Mouse (Mus musculus) thymus, postnatal 4 days (tissue): ENCODE data around the gene Kalrn.
A peak's percentile ranks its signal among the peaks of the same experiment; 100 is the strongest.

ENCODE experiments used
- DNase-seq: peaks from one replicate; pipeline ENCODE4 v3.0.0; 2021

The Kalrn gene

DNA sequence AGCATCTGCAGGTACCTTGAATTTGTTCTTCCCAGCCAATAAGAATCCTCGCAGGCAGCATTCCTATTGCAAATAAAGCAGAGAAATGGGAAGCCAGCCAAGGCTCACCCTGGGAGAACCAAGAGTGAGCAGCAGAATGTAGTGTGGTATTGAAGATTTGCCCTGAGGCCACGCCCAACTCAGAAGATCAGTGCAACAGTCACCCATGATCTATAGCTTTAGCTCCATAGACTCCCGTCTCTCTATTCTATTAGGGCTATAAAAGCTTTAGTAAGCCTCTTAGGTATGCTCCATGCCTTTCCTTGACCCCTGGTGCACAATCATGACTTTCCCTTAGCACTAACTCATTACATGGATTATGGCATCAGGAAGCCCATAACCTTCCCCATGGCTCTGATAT is 155.9 kb downstream of the Kalrn start:
- DNase-seq, result no peak

DNA sequence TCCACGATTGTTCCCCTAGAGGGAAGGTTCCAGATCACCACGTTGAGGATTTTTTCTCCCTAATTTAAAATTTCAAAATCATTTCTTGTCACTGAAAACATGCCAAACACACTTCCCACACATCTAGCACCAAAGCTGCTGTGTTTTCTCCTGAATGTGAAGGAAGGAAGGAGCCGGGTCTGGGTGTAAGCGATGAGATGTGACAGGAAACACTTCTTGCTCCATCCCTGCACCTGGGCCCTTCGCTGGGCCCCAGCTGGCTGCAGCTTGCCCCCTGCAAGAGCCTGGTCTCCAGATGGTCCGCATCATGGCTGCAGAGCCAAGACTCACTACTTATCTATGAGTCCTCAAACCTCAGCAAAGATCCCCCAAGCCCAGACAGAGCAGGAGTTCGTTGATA is 158.8 kb downstream of the Kalrn start:
- no peak for DNase-seq

DNA sequence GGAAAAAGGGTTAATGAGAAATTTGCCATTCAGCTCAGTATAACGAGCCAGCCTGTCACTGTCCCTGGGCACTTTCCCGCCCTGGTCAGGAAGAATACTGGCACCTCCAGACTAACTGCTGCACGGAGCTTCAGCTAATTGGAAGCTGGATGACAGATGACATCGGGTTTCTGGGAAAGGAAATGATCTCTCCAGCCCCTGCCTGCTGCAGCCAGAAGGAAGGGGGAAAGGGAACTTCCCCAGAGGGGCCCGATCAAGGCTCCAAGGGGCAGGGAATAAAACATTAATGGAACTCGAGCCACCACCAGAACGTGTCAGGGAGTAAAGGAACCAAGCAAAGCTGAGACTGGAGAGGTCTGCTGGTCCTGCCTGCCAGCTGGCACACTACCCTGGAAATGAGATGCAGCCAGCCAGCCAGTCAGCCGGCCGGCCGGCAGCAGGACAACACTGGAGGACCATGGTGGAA is 159.4 kb downstream of the Kalrn start:
- DNase-seq, result no peak

DNA sequence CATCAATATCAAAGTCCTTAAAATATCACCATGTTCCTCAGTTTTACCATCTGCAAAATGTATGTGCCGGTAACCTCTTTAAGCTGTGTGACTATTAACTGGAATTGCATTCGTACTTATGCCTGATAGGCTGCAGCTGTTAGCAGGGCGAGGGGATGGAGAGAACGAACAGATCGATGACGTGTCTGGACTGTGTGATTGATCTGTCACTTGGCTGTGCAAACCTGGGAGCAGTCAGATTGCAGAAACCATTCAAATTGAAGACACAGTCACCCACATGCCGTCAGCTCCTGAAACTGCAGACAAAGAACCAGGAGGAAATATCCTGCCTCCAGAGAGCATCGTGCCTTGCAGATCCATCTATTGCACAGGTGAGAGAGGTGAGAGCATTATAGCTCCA is 166.3 kb downstream of the Kalrn start:
- no peak for DNase-seq

DNA sequence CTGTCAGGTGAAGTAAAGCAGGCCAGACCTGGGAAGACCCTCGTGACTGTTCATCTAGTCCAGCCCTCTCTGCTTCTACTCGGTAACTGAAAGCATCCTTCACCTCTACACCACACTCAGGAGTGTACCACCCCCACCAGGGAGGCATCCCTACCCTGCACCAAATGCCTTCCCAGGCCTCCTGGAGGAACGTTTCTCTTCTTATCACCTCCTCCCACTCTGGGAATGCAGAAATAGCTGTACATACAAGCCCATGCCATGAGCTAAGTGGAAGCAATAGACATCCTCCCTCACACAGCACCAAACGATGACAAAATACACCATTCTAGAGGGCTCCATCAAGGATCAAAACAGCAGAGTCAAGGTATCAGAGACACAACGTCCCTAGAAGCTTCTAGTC is 168.2 kb downstream of the Kalrn start:
- DNase-seq, result no peak

DNA sequence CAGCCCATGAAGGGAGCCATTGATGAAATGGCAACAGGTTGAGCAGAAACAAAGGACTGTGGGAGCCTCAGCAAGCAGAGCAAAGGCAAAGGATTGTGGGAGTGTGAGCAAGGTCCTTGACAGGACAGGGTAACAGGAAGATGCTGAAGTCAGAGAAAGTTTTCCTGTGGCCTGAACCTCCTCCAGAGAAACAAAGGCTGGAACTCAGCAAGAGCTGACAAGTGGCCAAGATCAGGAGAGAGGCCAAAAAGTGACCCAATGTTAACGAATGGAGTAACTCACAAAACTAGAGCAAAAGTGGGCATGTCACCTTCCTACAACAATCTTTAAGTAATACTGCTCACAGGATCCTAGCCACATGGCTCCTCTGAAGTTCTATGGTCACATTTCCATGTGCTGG is 172.1 kb downstream of the Kalrn start:
- no peak for DNase-seq

DNA sequence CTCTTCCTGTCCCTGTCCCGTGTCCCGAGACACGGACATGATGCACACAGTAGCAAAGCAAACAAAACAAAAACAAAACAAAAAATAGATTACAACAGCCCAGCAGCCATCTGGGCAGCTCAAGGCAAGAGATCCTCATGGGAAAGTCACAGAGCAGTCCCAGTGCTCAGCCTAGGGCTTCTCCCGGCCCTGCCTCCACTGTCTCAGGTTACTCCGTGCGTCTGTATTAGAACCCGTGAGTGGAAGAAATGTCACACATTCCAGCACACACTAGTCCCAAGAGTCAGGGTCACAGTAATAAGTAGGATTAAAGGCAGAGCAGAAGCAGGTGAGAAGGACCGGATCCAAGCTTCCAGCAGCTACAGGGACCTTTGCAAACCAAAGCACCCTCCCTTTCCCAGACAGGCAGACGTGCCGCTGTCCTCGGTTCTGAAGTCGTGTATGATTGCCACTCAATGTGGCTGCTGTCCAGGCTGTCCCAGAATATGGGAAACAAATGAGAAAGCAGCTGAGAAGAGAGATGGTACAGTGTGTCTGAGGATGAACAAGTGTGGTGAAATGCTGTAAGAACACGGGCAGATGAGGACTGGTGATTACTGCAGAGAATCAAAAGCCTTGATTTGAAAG is 173.1 kb downstream of the Kalrn start:
- DNase-seq, result peak; percentile 47

DNA sequence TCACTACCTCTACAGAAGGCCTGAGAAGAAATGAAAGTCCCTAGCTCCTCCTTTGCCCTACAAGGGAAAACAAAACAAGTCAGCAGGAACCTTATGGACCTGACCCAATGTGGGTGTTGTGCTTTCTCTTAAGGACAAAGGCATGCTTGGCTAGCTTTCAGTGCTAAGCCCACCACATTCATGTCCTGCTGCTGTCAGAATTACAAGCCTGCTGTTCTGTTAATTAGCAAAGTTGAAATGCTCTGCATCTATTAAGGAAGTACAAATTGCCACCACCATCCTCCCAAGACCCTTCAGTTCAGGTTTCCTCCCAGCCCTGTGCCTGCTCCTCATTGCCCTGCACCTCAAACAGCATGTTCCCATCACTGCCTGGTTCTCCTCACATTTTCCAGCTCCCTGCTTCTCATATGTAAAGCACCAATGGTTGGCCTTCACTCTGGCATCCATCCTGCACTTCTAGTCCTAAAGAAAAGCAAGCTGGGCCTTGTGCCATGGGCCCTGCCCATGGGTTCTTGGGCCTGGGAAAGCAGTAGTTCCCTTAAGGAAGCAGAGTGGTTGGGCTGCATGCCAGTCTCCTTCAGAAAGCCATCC is 178.0 kb downstream of the Kalrn start:
- DNase-seq, result no peak

DNA sequence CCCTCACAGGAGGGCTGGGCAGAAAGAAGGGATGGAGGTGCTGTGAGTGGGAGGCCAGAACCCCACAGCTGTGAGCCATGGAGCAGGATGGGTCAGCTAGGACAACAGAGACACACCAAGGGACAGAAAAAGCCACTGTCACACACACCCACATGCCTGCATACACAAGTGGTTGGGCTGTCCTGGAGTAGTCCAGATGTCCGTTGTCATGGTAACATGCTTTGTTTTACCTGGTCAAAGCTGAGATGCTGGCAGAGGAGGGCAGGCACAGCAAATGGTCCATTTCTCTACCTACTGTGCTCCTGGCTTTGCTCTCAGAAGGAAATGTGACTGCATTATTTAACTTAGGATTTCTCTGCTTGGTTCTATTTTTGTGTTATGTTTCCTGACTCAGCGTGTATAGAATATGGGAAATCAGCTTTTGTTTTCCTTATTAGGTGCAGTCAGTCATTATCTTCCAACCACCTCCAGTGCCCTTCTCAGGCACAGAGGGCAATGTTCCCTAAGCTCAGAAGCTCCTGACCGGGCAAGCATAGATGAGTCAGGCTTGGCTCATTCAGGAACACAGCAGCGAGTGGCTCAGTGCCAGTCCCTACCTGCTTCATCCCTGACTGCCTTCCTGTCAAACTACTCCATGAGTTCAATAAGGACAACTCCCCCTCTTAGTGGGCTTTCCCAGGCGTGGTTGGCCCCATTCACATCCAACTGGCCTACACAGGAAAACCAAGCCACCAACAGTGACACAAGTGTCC is 183.6 kb downstream of the Kalrn start:
- no peak for DNase-seq

DNA sequence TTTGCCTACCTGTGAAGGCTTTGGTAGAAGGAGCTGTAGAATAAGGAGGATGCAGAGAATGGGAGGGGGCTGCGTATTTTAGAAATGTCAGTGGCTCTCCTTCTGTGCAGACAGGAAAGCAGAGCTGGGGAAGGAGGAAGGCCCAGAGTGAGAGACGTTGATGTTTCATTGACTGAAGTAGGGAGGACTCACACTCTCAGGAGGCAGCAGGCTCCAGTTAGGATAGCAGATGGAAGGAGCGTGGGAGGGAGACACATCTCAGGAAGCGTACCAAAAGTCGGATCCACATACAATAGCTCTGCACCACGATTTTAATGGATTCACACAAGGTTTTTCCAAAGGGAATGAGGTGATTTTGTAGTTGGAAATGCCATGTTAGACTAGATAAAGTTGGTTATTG is 184.5 kb downstream of the Kalrn start:
- DNase-seq, result no peak

DNA sequence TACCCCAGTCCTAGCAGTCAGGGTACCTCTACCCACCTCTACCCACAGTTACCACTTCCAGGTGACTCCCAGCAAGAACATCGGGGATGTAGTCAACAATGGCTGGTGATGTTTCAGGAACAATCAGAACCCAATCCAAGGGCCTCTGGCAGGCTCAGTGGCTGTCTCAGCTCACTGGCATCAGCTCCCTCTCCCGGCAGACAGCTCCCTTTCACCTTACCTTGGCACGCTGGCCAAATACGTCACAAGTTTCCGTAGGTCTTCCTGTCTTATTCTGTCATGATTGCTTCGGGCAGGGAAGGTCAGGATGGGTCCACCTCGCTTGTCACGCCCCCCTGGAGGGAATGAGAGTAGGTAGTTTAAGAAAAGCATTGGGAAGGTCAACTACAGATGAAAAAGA is 188.3 kb downstream of the Kalrn start:
- DNase-seq, result no peak

DNA sequence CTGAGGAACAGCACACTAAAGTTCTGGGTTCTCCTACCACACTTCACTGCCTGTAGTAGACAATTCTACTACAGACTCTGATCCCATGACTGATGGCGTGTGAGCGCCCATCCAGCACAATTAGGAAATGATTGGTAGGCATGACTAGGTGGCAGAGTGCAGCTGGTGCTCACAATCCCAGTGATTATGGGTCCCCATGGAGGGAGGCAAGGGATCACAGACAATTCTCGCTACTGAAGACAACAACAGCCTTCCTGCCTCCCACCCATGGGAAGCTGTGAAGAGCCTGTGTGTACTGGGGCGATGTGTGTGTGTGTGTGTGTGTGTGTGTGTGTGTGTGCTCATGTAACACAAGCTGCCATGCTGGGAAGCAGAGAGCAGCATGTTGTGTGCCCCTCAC is 190.3 kb downstream of the Kalrn start:
- no peak for DNase-seq

DNA sequence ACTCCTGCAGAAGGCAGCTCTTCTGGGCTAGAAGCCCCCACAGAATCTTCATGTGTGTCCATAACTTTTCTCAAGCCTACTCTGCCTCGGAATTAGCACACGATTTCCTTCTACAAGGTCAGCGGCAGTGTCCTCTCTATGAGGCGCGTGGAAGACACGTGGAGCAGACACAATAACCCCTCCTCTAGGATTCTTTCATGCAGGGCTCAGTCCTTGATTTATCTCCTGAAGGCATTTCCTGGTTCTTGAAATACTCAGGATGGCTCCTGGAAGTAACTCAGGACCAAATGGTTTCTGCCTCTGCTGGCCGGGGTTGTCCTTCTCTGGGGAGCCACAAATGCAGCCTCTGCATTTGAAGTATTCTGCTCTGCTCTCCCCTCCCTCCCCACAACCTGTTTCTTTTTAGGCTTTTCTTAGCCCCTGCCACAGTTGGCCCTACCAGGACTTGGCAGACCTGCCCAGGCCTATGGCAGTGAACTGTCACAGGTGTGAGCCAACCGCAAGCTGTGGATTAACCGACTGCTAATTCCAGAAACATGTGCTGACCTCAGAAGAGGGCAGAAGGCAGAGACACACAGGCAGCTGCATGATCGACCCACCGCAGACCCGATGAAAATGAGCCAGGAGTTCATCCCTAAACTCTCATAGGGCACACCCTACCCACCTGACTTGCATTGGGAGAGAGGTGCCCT is 197.0 kb downstream of the Kalrn start:
- DNase-seq, result no peak

DNA sequence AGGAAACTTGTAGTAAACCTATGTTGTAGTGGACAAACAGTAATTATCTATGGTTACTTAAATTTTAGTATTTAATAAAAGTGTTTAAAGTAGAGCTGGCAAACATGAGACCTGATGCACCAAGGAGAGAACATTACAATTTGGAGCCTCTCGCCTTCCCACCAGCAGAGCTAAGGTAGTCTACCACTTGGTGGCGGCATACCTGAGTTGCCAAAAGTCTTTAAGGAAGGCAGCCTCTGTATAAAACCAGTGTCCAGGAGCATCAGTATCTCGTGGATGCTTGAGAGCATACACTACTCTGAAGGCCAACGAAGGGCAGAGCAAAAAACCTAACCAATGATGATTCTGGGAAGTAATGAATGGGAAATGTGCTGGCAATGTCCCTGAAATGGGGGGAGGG is 199.8 kb downstream of the Kalrn start:
- DNase-seq, result no peak

DNA sequence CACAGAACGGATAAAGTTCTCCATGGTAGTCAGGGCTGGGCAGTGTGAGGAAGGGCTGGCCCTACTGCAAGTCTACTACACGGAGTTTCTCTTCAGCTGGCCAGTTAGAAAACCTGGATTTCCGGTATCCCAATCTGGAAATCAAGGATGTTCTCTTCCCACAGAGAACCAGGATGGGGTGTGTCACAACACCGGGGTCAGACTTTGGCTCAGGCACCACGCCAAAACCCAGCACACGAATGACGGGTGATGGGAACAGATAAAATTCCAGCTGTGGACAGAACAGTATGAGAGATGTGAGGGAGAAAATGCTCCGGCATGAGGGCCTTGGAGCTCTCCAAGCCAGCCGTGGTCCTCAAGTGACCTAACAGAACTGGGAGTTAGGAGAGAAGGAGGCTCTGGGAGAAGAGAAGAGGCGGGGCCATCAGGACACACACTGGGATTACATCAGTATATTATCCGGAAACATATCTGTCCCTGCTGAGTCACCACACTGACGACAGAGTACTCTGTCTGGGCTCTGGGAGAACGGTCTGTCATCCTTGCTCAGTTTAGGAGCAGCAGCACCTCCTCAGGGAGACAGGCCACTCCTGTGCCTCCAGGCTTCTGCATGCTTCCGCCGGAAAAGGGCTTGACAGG is 201.1 kb downstream of the Kalrn start:
- DNase-seq, result no peak

DNA sequence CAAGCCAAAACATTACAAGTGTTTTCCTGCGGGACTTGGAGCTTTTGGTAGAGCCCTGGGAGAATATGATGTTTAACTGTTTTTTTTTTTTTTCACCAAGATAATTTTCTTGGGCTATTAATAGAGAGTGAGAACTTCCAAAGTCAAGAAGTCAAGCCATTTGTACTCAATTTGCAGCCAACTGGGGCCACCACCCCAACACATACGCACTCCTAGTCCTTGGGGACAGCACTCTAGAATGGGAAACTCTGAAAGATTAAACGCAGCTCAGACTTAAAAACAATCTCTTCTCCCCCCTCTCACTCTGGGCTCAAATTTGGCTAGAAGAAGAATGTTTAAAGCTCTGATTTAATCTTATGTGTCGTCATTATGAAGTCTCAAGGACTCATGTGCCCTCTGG is 214.1 kb downstream of the Kalrn start:
- DNase-seq, result no peak

DNA sequence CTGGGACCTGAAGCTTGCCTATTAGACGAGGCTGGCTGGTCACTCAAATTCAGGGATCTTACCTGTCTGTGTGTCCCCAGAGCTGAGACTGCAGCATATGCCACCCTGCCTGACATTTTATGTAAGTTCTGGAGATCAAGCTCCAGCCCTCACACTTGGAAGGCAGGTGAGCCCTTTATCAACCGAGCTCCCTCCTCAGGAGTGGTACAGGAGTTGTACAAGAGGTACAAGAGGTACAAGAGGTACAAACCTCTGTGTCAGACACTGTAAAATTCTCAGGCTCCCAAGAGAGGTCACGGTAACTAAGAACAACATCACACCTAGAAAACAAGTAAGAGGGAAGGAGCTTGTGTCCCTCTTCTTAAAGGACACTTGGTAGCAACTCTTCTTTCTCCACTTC is 217.8 kb downstream of the Kalrn start:
- no peak for DNase-seq

DNA sequence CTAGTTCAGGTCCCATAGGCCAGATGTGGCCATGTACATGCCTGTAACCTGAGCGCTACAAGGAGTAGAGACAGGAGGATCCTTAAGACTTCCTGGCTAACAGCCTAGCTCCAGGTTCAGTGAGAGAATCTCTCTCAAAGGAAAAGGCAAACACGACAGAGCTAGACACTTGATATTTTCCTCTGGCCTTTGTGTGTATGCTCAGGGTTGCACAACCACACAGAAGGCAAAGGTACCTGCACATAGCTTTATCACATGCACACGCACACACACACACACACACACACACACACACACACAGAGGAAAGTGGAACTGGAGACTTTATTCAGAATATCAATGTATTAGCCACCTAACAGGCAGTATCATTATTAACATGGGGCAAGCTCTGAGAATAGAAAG is 219.3 kb downstream of the Kalrn start:
- no peak for DNase-seq

DNA sequence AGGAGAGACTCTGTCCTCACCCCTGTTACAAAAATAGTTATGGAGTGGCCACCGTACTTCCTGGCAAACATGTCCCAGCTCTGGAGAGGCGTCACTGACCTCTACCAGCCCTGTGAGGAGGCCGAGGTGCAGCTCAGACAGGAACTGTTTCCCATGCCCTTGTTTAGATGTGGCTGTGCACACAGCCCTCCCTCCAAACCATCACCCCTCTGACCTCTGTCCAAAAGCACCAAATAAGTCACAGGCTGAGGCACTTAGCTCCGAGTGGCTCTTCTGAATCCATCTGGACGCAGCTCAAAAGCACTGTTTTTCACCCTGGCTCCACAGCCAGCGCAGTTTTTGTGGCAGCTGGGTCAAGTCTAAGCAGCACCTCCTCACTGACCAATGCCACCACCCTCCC is 220.6 kb downstream of the Kalrn start:
- DNase-seq, result no peak

DNA sequence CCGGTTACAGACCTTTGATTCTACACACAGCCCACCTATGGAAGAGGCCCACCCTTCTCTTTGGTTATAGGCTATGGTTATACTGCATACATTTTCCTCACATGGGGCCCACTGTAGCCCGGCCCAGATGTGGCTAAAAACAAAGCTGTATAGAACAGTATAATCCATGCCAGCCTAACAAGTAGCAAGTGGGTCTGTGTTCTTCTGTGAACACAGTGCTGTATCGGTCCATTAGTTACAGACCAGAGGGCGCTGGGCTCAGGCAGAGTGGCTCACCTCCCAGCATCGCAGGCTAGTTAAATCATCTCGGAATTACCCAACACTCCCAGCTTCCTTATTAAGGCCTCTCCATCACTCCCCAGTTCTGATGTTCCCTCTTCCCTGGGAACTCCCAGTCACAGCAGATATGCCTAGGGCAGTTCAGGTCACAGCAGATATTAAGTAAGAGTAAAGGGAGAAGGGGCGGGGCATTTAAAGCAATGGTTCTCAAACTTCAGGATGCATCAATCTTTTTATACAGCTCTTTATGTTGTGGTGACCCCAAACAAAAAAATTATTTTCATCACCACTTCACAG is 221.7 kb downstream of the Kalrn start:
- DNase-seq, result no peak

DNA sequence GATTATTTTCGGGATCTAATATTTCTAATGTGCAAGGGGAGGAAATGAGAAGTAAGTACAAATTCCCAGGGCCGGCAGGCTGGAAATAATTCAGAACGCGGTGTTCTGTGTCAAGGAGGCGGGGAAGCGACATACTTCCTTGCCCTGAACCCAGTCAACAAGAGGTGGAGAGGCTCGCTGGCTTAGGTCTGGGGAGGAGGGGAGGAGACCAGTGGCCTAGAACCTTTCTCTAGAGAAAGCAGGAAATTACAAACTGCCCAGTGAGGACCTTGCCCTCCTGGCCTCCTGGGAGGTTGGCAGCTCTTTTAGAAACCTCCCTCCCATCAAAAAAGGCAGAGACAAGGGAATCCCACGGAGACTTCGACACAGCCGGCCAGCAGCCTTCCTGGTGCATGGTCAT is 225.8 kb downstream of the Kalrn start:
- no peak for DNase-seq

DNA sequence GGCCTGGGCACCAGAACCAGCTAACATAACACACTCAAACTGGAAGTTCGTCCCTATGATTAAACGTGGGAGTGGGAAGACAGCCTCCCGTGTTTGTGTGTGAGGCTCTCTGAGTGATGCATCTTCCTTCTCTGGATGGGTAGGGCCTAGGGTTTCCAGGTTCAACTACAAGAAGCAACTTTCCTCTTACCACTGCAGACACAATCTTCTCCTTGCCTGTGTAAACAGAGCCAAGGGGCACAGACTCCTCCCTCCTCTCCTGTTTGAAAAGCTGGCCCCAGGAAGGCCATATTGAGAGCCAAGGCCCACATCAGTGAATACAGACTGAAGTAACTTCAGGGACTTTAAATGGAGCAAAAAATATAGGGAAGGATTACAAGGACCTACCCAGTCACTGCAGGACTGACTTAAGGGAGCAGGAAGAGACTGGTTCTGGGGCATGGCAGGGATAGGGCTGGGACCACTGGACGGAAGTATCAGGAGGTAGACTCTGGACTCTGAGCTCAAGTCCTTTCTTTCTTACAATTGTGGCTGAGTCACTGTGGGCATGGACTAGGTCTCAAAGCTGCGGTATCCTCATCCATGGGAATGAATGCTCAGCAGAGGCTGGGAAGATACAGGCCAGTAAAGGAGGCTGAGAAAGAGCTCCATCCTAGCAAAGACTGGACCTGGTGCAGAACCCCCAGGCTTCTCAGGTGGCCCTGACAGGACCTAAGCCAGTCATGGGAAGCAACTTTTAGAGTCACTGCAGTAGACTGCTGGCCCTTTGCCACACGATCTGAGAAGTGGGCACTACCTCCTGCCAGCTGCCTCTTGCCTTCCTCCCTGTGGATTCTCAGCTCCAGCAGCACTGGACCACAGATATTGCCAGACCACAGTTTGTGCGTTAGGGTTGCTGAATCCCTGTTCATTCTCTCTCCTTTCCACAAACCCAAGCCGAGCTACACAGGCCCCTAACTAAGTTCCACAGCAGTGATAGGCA is 228.1 kb downstream of the Kalrn start:
- no peak for DNase-seq
